Mouse (Mus musculus) megakaryocyte, embryonic 14.5 days (primary cell): Measurements from ENCODE around the gene Uso1. TPM values are rescaled to one million over a fixed set of nuclear protein-coding genes. Genes with fewer than 3 reads are reported as not detected.

Source experiments
- H3K27me3 ChIP-seq: replicated peaks from 2 replicates; pipeline ENCODE3; 2012; ENCODE audit warnings: inconsistent platforms
- H3K36me3 ChIP-seq: replicated peaks from 2 replicates; pipeline ENCODE3; 2012; ENCODE audit warnings: low read length, inconsistent platforms, mixed read lengths
- H3K4me1 ChIP-seq: 2 replicates; pipeline ENCODE4 v1.6.1; 2012; ENCODE audit warnings: inconsistent platforms
- H3K4me3 ChIP-seq: replicated peaks from 2 replicates; pipeline ENCODE3; 2012; ENCODE audit warnings: moderate library complexity, mild to moderate bottlenecking, inconsistent platforms
- H3K9me3 ChIP-seq: 2 replicates; pipeline ENCODE4 v1.6.1; 2012; ENCODE audit warnings: inconsistent platforms
- FLI1 ChIP-seq: IDR thresholded peaks from 2 replicates; pipeline ENCODE4 v1.6.1; 2012; ENCODE audit warnings: low read length, inconsistent platforms, mixed read lengths
- GATA1 ChIP-seq: IDR thresholded peaks from 3 replicates; pipeline ENCODE4 v1.6.1; 2012; ENCODE audit warnings: mixed read lengths, low read length, inconsistent platforms, borderline replicate concordance
- polyA plus RNA-seq: library from polyadenylated mRNA; stranded (reverse); fragments of >175 nt; gene quantifications from 2 replicates; pipeline ENCODE4 v1.2.3, GENCODE M21; 2012; ENCODE audit warnings: low replicate concordance; ENCODE audit not compliant: insufficient read depth

The Uso1 gene
- polyA plus RNA-seq, 1 experiment, result 24.1 TPM

DNA sequence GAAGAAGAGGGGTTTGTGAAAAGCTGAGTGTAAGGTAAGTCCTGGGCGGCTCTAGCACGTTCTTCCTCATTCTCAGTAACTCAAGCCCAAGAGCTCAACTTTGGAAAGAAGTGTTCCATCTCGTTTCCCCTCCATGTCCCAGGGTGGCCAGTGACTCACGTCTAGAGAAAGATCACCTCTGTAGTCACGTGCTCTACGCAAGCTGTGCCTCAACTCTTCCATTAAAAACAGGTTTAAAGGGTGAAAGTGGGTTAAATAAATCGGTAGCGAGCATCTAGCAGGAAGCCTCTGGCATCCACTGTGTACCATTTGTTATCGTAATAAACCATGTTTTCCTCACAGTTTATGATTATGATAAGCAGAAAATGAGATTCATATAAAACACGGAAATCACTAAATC lies 94.1 kb downstream of the Uso1 start:
- Histone ChIP-seq H3K4me3 (no peak overlapping the region), H3K4me1 (peaks cover 31% of the 10 kb centered on the region), H3K36me3 (no peaks in the 10 kb centered on the region), H3K9me3 (no peaks in the 10 kb centered on the region), H3K27me3 (peaks cover 35% of the 10 kb centered on the region)
- TF ChIP-seq FLI1, result no peak
- TF ChIP-seq GATA1, result no peak

DNA sequence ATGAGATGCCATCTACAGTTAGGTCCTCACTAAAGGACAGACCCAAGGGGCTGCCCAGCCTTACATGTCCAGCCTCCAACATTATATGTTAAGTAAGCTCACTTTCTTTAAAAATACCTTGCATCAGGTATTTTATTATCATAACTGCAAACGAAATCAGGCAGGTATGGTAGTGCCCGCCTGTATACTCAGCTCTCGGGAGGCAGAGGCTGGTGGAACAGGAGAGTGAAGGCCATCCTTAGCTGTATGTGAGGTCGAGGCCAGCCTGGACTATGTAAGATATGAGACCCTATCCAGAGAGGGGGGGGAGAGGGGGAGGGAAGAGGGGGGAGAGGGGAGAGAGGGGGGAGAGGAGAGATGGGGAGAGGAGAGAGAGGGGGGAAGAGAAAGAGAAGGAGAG lies 95.6 kb downstream of the Uso1 start:
- Histone ChIP-seq H3K4me3 (no peak overlapping the region), H3K9me3 (no peaks in the 10 kb centered on the region), H3K4me1 (peaks cover 23% of the 10 kb centered on the region), H3K27me3 (peaks cover 36% of the 10 kb centered on the region), H3K36me3 (no peaks in the 10 kb centered on the region)
- no peak for TF ChIP-seq GATA1
- TF ChIP-seq FLI1, result no peak

DNA sequence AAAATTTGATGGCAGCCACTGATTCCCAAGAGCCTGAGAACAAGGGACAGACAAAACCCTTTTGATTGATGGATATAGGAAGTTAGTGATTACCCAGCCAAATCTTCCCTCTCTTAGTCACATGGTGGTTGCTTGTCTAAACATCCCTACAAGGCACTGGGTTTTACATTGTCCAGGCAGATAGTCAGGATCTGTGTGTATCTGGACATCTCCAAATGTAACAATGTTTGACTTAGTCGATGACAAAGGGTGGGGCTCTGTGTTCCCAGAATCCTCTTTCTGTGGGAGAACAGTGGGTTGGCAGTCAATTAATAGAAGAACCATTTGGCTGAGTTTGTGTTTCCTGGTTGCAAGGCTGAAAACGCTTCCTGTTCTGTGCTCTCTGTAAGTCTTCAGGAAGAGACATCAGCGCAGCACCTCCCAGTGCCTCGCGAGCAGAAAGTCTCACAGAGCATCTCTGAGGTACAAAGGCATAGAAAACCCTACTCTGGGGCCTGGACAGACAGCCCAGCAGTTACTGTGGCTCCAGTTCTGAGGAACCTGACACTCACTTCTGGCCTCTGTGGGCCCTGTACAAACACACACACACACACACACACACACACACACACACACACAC lies 97.3 kb downstream of the Uso1 start:
- peaks cover 31% of the 10 kb centered on the region for H3K4me1 ChIP-seq
- H3K36me3 ChIP-seq, result no peaks in the 10 kb centered on the region
- TF ChIP-seq FLI1, result no peak
- no peak for TF ChIP-seq GATA1
- H3K4me3 ChIP-seq, result no peak overlapping the region
- H3K27me3 ChIP-seq, result peaks cover 46% of the 10 kb centered on the region
- H3K9me3 ChIP-seq, result no peaks in the 10 kb centered on the region

DNA sequence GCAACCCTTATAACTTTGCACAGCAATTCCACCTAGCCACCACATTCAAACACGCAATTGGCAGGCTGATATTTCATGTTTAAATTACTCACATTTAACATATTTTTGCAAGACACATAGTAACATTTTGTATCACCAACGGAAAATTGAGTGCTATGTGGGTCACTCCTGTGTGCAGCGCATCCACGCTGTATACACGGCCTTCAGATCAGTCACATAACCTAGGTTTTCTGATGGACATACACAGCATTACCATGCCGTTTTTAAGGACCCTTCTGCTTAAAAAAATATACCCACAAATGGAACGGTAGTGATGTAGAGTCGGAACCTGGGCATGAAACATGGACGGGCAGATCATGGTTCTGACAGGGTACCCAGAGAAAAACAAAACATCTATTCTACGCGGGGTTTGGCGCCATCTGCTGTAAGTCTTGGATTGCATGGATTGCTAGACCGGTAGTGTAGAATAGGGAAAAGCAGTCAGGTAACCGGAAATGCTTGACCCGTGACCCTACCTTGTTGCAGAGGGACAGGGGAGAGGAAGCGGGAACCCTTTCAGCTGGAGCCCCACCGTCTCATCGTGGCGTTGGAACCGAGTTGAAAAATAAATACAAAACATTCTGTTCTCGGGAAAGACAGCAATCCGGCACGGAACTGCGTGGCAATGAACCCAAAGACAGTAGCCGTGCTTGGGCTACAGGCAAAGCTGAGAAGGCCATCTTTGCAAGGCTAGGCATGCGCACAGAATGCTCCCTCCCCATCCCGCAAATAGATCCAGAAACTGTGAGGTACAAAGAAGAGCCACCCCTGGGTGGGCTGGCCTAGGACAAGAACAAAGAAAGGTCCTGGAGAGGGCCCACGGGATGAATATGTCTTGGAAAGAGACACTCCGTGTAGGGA lies 101.8 kb downstream of the Uso1 start:
- TF ChIP-seq GATA1 (no peak), FLI1 (no peak)
- Histone ChIP-seq H3K27me3 (peaks cover 49% of the 10 kb centered on the region), H3K36me3 (peaks cover 27% of the 10 kb centered on the region), H3K9me3 (peaks cover 22% of the 10 kb centered on the region), H3K4me1 (peaks cover 48% of the 10 kb centered on the region), H3K4me3 (peak overlapping the region; percentile 75)

DNA sequence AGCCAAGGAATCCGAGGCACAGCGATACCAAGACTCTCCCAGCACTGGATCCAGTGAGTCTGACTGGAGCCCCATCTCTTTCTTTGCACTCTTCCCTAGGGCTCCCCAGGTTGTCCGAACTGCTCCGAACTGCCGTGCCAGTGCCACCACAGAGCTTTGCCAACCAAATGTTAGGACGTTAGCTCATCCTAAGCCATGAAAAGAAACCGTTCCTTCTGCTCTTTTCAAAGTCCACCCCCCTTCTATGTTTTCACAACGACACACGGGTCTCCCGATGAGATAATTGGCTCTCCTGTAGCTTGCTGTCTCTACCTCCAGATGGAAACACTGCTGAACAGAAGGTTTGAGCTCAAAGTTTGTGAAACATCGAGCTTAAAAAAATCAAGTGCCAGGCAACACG lies 103.0 kb downstream of the Uso1 start:
- Histone ChIP-seq H3K27me3 (peaks cover 45% of the 10 kb centered on the region), H3K4me1 (peaks cover 48% of the 10 kb centered on the region), H3K9me3 (peaks cover 22% of the 10 kb centered on the region), H3K36me3 (peaks cover 29% of the 10 kb centered on the region), H3K4me3 (no peak overlapping the region)
- TF ChIP-seq GATA1, result no peak
- TF ChIP-seq FLI1, result no peak

DNA sequence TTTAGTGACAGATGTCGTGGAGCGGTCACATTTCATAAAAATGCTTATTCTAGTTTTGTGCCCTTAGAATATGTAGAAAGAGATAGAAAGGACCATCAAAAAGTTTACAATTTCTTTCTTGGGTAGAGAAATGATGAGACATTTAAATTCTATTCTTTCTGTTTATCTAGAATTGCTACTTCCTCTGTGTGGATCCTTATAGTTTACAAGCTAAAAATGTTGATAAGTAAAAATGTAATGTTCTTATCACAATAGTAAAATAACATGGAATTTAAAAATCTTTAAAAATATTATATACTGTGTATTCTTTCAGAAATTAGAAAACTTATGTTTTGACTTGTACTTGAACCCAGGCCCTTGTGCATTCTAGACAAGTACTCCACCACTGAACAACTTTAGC lies 107.2 kb downstream of the Uso1 start:
- Histone ChIP-seq H3K9me3 (peaks cover 41% of the 10 kb centered on the region), H3K27me3 (peaks cover 47% of the 10 kb centered on the region), H3K4me3 (peak overlapping the region; percentile 84), H3K36me3 (peaks cover 50% of the 10 kb centered on the region), H3K4me1 (peaks cover 67% of the 10 kb centered on the region)
- TF ChIP-seq GATA1, result no peak
- TF ChIP-seq FLI1, result no peak

DNA sequence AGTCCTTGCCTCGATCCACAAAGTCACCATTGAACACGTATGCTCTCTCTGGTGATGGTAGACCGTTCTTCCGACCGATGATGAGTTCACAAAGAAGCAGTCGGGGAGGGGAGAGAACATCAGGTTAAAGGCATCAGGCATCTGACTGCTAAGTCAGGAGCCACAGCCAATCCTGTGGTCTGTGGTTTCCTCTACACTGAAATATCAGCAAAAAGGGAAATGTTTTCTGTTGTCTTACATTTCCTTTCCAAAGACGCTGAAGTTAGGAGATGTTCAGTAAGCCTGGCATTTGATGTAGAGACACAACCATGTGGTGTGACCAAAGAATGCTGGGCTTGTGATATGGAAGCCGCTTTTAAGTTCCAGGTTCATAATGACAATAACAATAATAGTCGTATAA lies 107.7 kb downstream of the Uso1 start:
- Histone ChIP-seq H3K4me3 (peak overlapping the region; percentile 84), H3K36me3 (peaks cover 56% of the 10 kb centered on the region), H3K4me1 (peaks cover 65% of the 10 kb centered on the region), H3K9me3 (peaks cover 47% of the 10 kb centered on the region), H3K27me3 (peaks cover 51% of the 10 kb centered on the region)
- no peak; the same call in 2 of the 3 replicates for TF ChIP-seq GATA1
- TF ChIP-seq FLI1, result peak; percentile 73; the same call in 1 of the 2 replicates

DNA sequence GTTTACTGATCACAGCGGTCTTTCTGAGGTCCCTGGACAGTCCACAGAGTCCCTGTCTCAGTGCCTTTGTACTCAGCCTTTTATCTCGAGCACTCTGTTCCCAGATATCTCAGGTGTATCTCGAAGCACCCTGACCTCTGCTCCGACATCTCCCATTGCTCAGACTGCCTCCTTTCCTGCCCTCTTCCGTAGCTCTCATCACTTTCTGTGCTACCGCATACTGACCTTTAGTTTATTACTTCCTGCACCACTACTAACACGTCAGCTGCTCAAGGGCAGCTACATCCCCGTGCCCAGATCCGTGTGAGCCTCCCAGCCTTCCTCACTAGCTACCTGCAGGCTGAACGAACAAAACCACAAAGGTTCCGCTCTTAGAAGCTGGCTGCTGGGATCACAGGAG lies 110.9 kb downstream of the Uso1 start:
- peaks cover 49% of the 10 kb centered on the region for H3K9me3 ChIP-seq
- peaks cover 42% of the 10 kb centered on the region for H3K27me3 ChIP-seq
- H3K4me1 ChIP-seq, result peaks cover 67% of the 10 kb centered on the region
- no peak for TF ChIP-seq FLI1
- TF ChIP-seq GATA1, result no peak
- peaks cover 39% of the 10 kb centered on the region for H3K36me3 ChIP-seq
- H3K4me3 ChIP-seq, result peak overlapping the region; percentile 46

DNA sequence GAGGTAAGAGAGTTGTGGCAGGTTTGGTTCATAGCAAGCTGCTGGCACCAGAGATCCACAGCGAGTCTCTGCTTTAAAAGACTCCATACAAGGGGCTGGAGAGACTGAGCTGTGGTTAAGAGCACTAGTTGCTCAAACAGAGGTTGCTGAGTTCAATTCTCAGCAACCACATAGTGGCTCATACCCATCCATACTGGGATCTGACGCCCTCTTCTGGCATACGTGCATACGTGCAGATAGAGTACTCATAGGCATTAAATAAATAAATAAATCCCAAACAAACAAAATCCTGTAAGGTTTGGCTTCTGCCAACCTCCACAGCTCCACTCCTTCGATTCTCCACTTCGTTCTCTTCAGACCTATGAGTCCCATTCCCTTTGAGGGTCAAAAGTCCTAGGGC lies 114.3 kb downstream of the Uso1 start:
- no peak for TF ChIP-seq GATA1
- no peak for TF ChIP-seq FLI1
- peaks cover 52% of the 10 kb centered on the region for H3K27me3 ChIP-seq

More for the DNA sequence above, 114.3 kb downstream of the Uso1 start:
- Histone ChIP-seq H3K36me3 (peaks cover 33% of the 10 kb centered on the region), H3K4me3 (no peak overlapping the region), H3K9me3 (peaks cover 43% of the 10 kb centered on the region), H3K4me1 (peaks cover 66% of the 10 kb centered on the region)

Other genes starting within 250 kb of the Uso1 start
- gene Rchy1, start 174.9 kb upstream of the Uso1 start, polyA plus RNA-seq, result 7.7 TPM in 1 of 2 replicates, not detected in the other
- 0.12 TPM in 1 of 2 replicates, not detected in the other for gene Odaph, start 150.5 kb upstream of the Uso1 start, polyA plus RNA-seq
- gene Cdkl2, start 94.1 kb upstream of the Uso1 start, polyA plus RNA-seq, result 0.04 and 1.3 TPM in 2 replicates
- gene G3bp2, start 54.2 kb upstream of the Uso1 start, polyA plus RNA-seq, result 3.8 and 11.5 TPM in 2 replicates
- gene U90926, start 77.5 kb downstream of the Uso1 start, polyA plus RNA-seq, result not detected in 2 replicates
- 0.37 TPM in 1 of 2 replicates, not detected in the other for gene Ppef2, start 118.3 kb downstream of the Uso1 start, polyA plus RNA-seq
- gene Naaa, start 140.2 kb downstream of the Uso1 start, polyA plus RNA-seq, result 5.5 and 6.1 TPM in 2 replicates
- gene Sdad1, start 172.5 kb downstream of the Uso1 start, polyA plus RNA-seq, result 5.1 and 10.0 TPM in 2 replicates
- not detected in 2 replicates for gene Cxcl9, start 190.1 kb downstream of the Uso1 start, polyA plus RNA-seq
- gene Art3, start 193.9 kb downstream of the Uso1 start, polyA plus RNA-seq, result not detected in 2 replicates
- not detected in 2 replicates for gene Cxcl10, start 211.0 kb downstream of the Uso1 start, polyA plus RNA-seq